Mouse (Mus musculus) kidney, adult 2 months (tissue): Measurements from ENCODE around the gene Rps3. TPM values are rescaled to one million over a fixed set of nuclear protein-coding genes. Genes with fewer than 3 reads are reported as not detected.

ENCODE experiments used
- DNase-seq: peaks from one replicate; pipeline ENCODE4 v3.0.0; 2021
- H3K27ac ChIP-seq: fragments of 200-500 bp; 2 replicates; pipeline ENCODE4 v1.5.1; 2012; ENCODE audit warnings: low read depth, low read length, control low read depth, inconsistent platforms; ENCODE audit not compliant: insufficient read depth
- H3K27me3 ChIP-seq: fragments of 200-500 bp; replicated peaks from 2 replicates; pipeline ENCODE4 v1.6.1; 2012; ENCODE audit warnings: mild to moderate bottlenecking, moderate library complexity, low read length, inconsistent platforms; ENCODE audit not compliant: control insufficient read depth, insufficient read depth
- H3K36me3 ChIP-seq: fragments of 200-500 bp; 2 replicates; pipeline ENCODE4 v1.6.1; 2012; ENCODE audit warnings: mild to moderate bottlenecking, moderate library complexity, low read length, inconsistent platforms; ENCODE audit not compliant: control insufficient read depth, insufficient read depth
- H3K4me1 ChIP-seq: fragments of 200-500 bp; 2 replicates; pipeline ENCODE4 v1.6.1; 2011; ENCODE audit warnings: low read length; ENCODE audit not compliant: control insufficient read depth, insufficient read depth
- H3K4me3 ChIP-seq: fragments of 200-500 bp; 2 replicates; pipeline ENCODE4 v1.5.1; 2011; ENCODE audit warnings: mild to moderate bottlenecking, low read depth, low read length, control low read depth; ENCODE audit not compliant: insufficient read depth
- CTCF ChIP-seq: fragments of 200-500 bp; conservative IDR thresholded peaks from 2 replicates; pipeline ENCODE4 v1.5.1; 2011; ENCODE audit warnings: low read depth, mild to moderate bottlenecking, control low read depth, low read length, moderate library complexity, mixed read lengths; ENCODE audit not compliant: insufficient read depth, insufficient read length
- POLR2A ChIP-seq: fragments of 200-500 bp; IDR thresholded peaks from one replicate; pipeline ENCODE4 v1.6.1; 2011; ENCODE audit warnings: low read depth, low read length, control low read depth
- WGBS: fragments of 180-500 bp; shearing (Covaris S2); methylation state at CpG from one replicate; pipeline ENCODE4 v1.1.7; 2018; 5-methylcytosine and 5-hydroxymethylcytosine counted together
- polyA plus RNA-seq: library from polyadenylated mRNA; depleted of rRNA; stranded (reverse); fragments of >200 nt; gene quantifications from 2 replicates; pipeline ENCODE4 v1.2.3, GENCODE M21; 2012

Gene Rps3
- polyA plus RNA-seq, 1 experiment = 386 TPM

- no peak overlapping the region for H3K4me3 ChIP-seq
- 90% methylated on average over 8 of the region's 8 CpGs for WGBS
- H3K27ac ChIP-seq = no peak overlapping the region
- H3K4me1 ChIP-seq = no peaks in the 10 kb centered on the region
- no peaks in the 10 kb centered on the region for H3K27me3 ChIP-seq
- TF ChIP-seq POLR2A (no peak), CTCF (no peak)
- DNase-seq = no peak
- H3K36me3 ChIP-seq = no peaks in the 10 kb centered on the region
Measured at GRCm38 (mm10) chr7:99458849-99459248, 24.7 kb downstream of the Rps3 start.

DNA sequence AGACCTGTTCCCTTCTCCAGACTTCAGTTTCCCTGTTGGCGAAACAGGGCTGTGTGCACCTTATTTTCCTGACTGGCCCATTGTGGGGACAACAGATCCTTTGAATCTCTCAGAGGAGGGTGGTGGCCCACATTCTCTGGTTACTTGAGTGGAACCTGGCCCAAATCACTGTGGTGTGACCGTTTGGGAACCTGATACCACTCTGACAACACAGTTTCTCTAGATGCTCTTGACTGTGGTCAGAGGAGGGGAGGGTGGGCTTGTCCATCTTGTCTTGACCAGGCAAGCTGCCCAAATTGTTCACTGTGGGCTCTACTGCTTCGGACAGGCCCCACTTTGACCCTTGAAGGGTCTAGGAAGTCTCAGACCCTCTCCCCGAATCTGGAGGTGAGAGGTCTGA is 29.5 kb downstream of the Rps3 start:
- TF ChIP-seq POLR2A = no peak
- no peak for TF ChIP-seq CTCF
- DNase-seq = no peak
- WGBS = 60% methylated on average over 4 of the region's 4 CpGs
- Histone ChIP-seq H3K36me3 (no peaks in the 10 kb centered on the region), H3K4me1 (no peaks in the 10 kb centered on the region), H3K27me3 (no peaks in the 10 kb centered on the region), H3K4me3 (no peak overlapping the region), H3K27ac (no peak overlapping the region)

DNA sequence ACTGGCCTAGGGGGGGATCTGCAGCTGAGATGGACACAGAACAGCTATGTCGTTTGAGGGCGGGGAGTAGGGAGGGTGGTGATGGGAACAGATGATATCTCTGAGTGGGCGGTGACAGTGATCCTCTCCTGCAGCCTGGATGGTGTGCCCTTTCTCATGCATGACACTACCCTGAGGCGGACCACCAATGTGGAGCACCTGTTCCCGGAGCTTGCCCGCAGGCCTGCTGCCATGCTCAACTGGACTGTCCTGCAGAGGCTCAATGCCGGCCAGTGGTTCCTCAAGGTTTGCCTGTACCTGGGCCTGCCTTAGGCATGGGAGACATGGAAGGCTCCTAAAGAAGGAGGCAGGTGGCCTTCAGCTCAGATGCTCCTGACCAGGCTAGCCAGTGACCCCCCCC is 30.7 kb downstream of the Rps3 start:
- DNase-seq = no peak
- Histone ChIP-seq H3K36me3 (no peaks in the 10 kb centered on the region), H3K4me3 (no peak overlapping the region), H3K27me3 (no peaks in the 10 kb centered on the region), H3K27ac (no peak overlapping the region), H3K4me1 (no peaks in the 10 kb centered on the region)
- no peak for TF ChIP-seq POLR2A
- no peak for TF ChIP-seq CTCF
- WGBS = 81% methylated on average over 7 of the region's 7 CpGs

DNA sequence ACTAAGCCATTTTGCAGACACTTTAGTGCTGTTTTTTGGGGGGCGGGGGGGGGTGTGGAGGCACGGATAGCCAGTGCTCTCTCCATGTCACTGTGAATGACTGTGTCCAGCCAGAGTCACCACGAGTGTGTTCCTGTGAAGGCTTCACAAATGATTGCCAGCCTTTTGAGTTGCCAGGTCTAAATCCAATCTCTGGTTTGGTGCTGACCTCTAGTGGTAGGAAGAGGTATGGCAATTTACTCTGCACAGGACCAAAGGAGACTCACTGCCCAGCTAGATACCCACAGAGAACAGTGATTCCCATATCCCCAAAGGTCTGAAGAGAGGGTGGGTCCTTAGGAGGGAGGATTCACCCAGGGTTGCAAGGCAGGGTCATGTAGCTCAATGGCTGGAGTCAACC is 32.8 kb downstream of the Rps3 start:
- Histone ChIP-seq H3K27me3 (no peaks in the 10 kb centered on the region), H3K4me1 (no peaks in the 10 kb centered on the region), H3K36me3 (no peaks in the 10 kb centered on the region), H3K4me3 (no peak overlapping the region), H3K27ac (no peak overlapping the region)
- TF ChIP-seq CTCF (peak; percentile 83), POLR2A (no peak)
- peak; percentile 88 for DNase-seq
- WGBS = 1% methylated on average over 3 of the region's 3 CpGs

DNA sequence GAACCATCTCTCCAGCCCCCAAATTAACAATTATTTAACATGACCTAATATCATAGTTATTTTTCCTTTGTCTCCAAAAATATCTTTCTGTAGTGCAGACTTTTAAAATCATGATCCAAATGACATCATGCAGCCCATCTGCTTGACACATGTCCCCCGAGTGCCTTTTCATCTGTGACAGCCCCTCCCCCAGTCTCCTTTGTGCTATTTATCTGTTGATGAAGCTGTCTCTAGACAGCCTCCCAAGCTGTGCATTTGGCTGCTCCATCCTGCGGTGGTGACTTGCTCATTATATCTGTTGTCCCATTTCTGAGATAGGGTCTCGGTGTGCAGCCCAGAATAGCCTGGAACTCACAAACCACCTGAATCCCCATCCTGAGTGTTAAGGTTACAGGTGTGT is 33.8 kb downstream of the Rps3 start:
- no peak overlapping the region for H3K27ac ChIP-seq
- TF ChIP-seq POLR2A (no peak), CTCF (no peak)
- H3K4me3 ChIP-seq = no peak overlapping the region
- no peak for DNase-seq
- H3K36me3 ChIP-seq = no peaks in the 10 kb centered on the region
- 73% methylated on average over 3 of the region's 3 CpGs for WGBS
- H3K27me3 ChIP-seq = no peaks in the 10 kb centered on the region
- H3K4me1 ChIP-seq = no peaks in the 10 kb centered on the region

GRCm38 (mm10) chr7:99449063-99449462 is 34.5 kb downstream of the Rps3 start:
- Histone ChIP-seq H3K27ac (no peak overlapping the region), H3K27me3 (no peaks in the 10 kb centered on the region), H3K4me1 (no peaks in the 10 kb centered on the region), H3K4me3 (no peak overlapping the region), H3K36me3 (no peaks in the 10 kb centered on the region)
- TF ChIP-seq POLR2A = no peak
- TF ChIP-seq CTCF = no peak
- DNase-seq = no peak
- whole genome bisulfite sequencing = 69% methylated on average over 8 of the region's 8 CpGs

DNA sequence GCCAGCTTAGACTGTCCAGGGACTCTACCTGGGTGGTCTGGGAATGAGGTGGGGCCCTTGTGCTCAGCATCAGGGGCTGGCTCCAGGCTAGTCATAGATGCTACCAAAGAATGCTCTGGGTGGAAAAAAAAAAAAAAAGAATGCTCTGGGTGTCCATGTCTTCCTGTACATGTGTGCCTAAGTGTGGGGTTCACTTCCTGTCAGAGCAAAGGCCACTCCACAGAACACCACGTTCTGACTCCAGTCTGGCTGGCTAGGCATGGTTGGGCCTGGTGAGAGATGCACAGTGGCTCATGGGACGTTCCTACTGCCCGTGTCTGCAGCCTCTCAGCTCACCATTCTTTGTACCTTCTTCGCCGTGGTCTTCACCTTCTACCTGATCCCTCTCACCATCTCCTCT is 34.9 kb downstream of the Rps3 start:
- Histone ChIP-seq H3K36me3 (no peaks in the 10 kb centered on the region), H3K27me3 (no peaks in the 10 kb centered on the region), H3K4me1 (no peaks in the 10 kb centered on the region), H3K4me3 (no peak overlapping the region), H3K27ac (no peak overlapping the region)
- no peak for TF ChIP-seq POLR2A
- TF ChIP-seq CTCF = no peak
- 73% methylated on average over 5 of the region's 5 CpGs for WGBS
- no peak for DNase-seq

- Histone ChIP-seq H3K27ac (no peak overlapping the region), H3K27me3 (no peaks in the 10 kb centered on the region), H3K4me1 (no peaks in the 10 kb centered on the region; the same call in 1 of the 2 replicates), H3K4me3 (no peak overlapping the region), H3K36me3 (no peaks in the 10 kb centered on the region)
- WGBS = 88% methylated on average over 5 of the region's 5 CpGs
- no peak for TF ChIP-seq CTCF
- TF ChIP-seq POLR2A = no peak
- no peak for DNase-seq
Measured at GRCm38 (mm10) chr7:99447323-99447722, 36.2 kb downstream of the Rps3 start.
